Mouse (Mus musculus): ENCODE measurements around the gene Ffar4. TPM values are rescaled to one million over a fixed set of nuclear protein-coding genes. Genes with fewer than 3 reads are reported as not detected.

The Ffar4 gene
- total RNA-seq, 2 experiments from 2014 or later = not detected

Other genes starting within 250 kb of the Ffar4 start
- 1 to 10 TPM; 4.5 to 5.6 TPM for gene Myof, start 53.5 kb upstream of the Ffar4 start, total RNA-seq (2021)
- gene Cep55, start 42.1 kb upstream of the Ffar4 start, total RNA-seq (2021) = under 1 TPM; 0.30 to 0.31 TPM
- gene Rbp4, start 28.2 kb downstream of the Ffar4 start, total RNA-seq (2021) = 1 to 10 TPM; 1.6 to 2.3 TPM
- not detected for gene Pde6c, start 35.7 kb downstream of the Ffar4 start, total RNA-seq (2021)
- 10 to 100 TPM in 1 of 2 experiments, 1 to 10 TPM in 1; 10.0 to 10.7 TPM for gene Fra10ac1, start 127.1 kb downstream of the Ffar4 start, total RNA-seq (2021)
- 1 to 10 TPM; 1.5 to 3.1 TPM for gene Lgi1, start 167.5 kb downstream of the Ffar4 start, total RNA-seq (2021)

Data from gastrocnemius, postnatal 36 days (tissue).